Mouse (Mus musculus) urinary bladder, postnatal 10 days (tissue): ENCODE data around the gene Zfpm1.

Experiments
- DNase-seq: peaks from one replicate; pipeline ENCODE4 v3.0.0; 2022; ENCODE audit warnings: low spot score

Zfpm1 gene

GRCm38 (mm10) chr8:122282035-122282358 lies at the start of gene Zfpm1:
TSS of gene Zfpm1 (plus strand) at chr8:122282141.
- DNase-seq = no peak

GRCm38 (mm10) chr8:122234055-122234454 lies 47.9 kb upstream of the Zfpm1 start:
- DNase-seq = no peak

- DNase-seq = no peak
These were observed 45.4 kb upstream of the Zfpm1 start for GRCm38 (mm10) chr8:122236521-122236920.

GRCm38 (mm10) chr8:122238225-122238624 lies 43.7 kb upstream of the Zfpm1 start:
- DNase-seq = no peak

- no peak for DNase-seq
These were observed 43.2 kb upstream of the Zfpm1 start for GRCm38 (mm10) chr8:122238731-122239130.

GRCm38 (mm10) chr8:122240241-122241026 lies 41.5 kb upstream of the Zfpm1 start:
- no peak for DNase-seq

- no peak for DNase-seq
These were observed 38.6 kb upstream of the Zfpm1 start for GRCm38 (mm10) chr8:122243310-122243709.

GRCm38 (mm10) chr8:122245161-122245560 lies 36.8 kb upstream of the Zfpm1 start:
- DNase-seq = no peak

- DNase-seq = no peak
These were observed 35.4 kb upstream of the Zfpm1 start for GRCm38 (mm10) chr8:122246257-122247211.

- DNase-seq = no peak
These were observed 30.2 kb upstream of the Zfpm1 start for GRCm38 (mm10) chr8:122251739-122252138.

GRCm38 (mm10) chr8:122252366-122252765 lies 29.6 kb upstream of the Zfpm1 start:
- DNase-seq = no peak

GRCm38 (mm10) chr8:122259351-122259750 lies 22.6 kb upstream of the Zfpm1 start:
- no peak for DNase-seq

- DNase-seq = no peak
These were observed 21.2 kb upstream of the Zfpm1 start for GRCm38 (mm10) chr8:122260755-122261154.

GRCm38 (mm10) chr8:122262835-122263234 lies 19.1 kb upstream of the Zfpm1 start:
- DNase-seq = no peak

GRCm38 (mm10) chr8:122264243-122264642 lies 17.7 kb upstream of the Zfpm1 start:
- no peak for DNase-seq

- no peak for DNase-seq
These were observed 16.4 kb upstream of the Zfpm1 start for GRCm38 (mm10) chr8:122265522-122265921.

GRCm38 (mm10) chr8:122266867-122267266 lies 15.1 kb upstream of the Zfpm1 start:
- no peak for DNase-seq

GRCm38 (mm10) chr8:122268861-122269260 lies 13.1 kb upstream of the Zfpm1 start:
- no peak for DNase-seq

- DNase-seq = no peak
These were observed 12.5 kb upstream of the Zfpm1 start for GRCm38 (mm10) chr8:122269404-122269803.

- no peak for DNase-seq
These were observed 11.4 kb upstream of the Zfpm1 start for GRCm38 (mm10) chr8:122270555-122270954.

GRCm38 (mm10) chr8:122273152-122273551 lies 8.8 kb upstream of the Zfpm1 start:
- DNase-seq = no peak

- no peak for DNase-seq
These were observed 8.1 kb upstream of the Zfpm1 start for GRCm38 (mm10) chr8:122273826-122274225.
